Mouse (Mus musculus): Measurements from ENCODE around the gene Slc35e4. TPM values are rescaled to one million over a fixed set of nuclear protein-coding genes. Genes with fewer than 3 reads are reported as not detected.
A peak's percentile ranks its signal among the peaks of the same experiment; 100 is the strongest.
"Not testable (repeated sequence)": the region's sequence is repeated elsewhere in the genome, so short reads cannot be mapped to it uniquely, and the experiment has no call there.

Gene Slc35e4
- 4.4 and 6.2 TPM in 2 replicates for polyA plus RNA-seq (2016; fragmentation: Nextera tagmentation; extraction: Ambion mirVana)

DNA sequence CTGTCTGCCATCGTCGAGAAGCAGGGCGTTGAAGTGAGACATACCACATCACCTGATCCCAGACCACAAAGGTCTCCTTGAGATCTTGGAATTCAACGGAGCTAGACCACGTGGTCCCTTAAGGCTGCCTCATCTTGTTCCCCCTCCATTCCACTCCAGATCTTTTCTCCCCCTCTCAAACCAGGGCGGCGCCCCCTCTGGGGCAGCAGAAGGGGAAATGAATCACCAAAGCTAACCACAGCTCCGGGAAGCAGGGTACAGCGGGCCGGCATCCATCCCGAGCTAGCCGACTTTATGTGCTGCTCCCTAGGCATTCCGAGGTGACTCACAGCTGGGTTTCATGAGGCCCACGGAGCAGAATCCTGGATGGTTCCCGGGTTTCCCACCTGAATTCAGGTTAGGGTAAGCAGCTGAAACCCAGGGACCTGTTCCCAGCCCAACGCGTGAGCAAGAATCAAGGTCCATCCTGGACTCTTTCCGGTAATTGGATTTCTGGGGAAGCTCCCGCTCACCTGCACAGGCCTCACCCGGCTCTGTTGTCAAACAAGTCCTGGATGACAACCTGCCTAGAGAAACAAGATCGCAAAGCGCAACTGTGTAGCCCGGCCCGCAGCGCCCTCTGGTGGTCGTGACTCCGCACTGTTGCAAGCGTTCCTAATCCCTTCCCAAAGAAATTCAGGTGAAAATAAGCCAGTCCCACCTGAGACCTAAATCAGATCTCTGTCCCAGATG, at the start of gene Slc35e4:
Slc35e4 (minus strand) TSS at position 556 of the 732 bp plus-strand sequence.
- WGBS, result under 1% methylated on average over 28 of the region's 28 CpGs
- Histone ChIP-seq H3K4me1 (peaks cover 47% of the 10 kb centered on the region), H3K36me3 (peaks cover 11% of the 10 kb centered on the region)

DNA sequence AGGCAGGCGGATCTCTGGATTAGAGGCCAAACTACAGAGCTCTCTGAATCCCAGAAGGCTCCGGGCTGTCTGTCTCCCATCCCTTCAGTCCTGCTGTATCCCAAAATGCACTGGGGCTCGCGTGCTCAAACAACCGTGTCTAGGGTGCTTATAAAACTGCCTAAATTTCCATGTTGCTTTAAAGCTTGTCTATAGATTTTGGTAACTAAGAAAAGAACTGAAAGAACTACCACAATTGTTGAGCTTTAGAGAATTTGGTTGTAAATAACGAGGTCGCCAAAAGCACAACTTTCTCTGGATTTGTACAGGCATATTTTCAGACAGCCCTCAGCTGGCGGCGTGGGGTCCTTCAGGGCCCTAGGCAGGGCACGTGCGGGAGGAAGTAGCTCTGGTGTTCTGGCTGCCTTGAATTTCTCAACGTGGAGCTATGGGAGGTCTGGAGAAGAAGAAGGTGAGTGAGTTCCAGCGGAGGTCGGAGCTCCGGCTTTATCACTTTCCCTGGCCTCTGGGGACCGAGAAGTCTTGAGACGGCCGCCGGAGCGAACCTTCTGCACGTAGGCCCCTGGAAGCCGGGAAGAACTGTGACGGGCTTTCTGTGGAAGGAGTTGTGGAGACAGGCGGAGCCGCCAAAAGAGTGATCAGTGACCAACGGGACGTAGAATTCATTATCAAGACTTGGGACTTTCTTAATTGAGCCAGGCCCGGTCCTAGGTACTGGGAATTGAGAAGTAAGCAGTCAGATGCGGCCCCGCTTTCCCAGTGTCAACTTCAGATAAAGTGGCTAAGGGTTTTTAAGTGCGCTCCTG, 49.3 kb upstream of the Slc35e4 start, which contains the start of gene Pes1:
Pes1 (plus strand) TSS at position 366 of the 806 bp plus-strand sequence.
- H3K4me3 ChIP-seq, result peak within 1 kb of the TSS; percentile 91
- no peaks in the 10 kb centered on the region for H3K27me3 ChIP-seq (ENCODE audit: insufficient read depth, poor library complexity, severe bottlenecking)
- under 1% methylated on average over 31 of the region's 31 CpGs for WGBS
- peak; percentile 92 for DNase-seq (ENCODE audit: low spot score)
- H3K9me3 ChIP-seq, result no peaks in the 10 kb centered on the region
- peaks cover 13% of the 10 kb centered on the region; the same call in 1 of the 2 replicates for H3K4me1 ChIP-seq
- peak within 1 kb of the TSS; percentile 91 for H3K27ac ChIP-seq
- H3K36me3 ChIP-seq, result peaks cover 15% of the 10 kb centered on the region

More for the DNA sequence above, at the start of gene Slc35e4:
- Histone ChIP-seq H3K4me3 (peak within 1 kb of the TSS; percentile 73), H3K27me3 (ENCODE audit: insufficient read depth, poor library complexity, severe bottlenecking) (peaks cover 17% of the 10 kb centered on the region), H3K27ac (peak within 1 kb of the TSS; percentile 83), H3K9me3 (no peaks in the 10 kb centered on the region)
- peak; percentile 93 for DNase-seq (ENCODE audit: low spot score)

DNA sequence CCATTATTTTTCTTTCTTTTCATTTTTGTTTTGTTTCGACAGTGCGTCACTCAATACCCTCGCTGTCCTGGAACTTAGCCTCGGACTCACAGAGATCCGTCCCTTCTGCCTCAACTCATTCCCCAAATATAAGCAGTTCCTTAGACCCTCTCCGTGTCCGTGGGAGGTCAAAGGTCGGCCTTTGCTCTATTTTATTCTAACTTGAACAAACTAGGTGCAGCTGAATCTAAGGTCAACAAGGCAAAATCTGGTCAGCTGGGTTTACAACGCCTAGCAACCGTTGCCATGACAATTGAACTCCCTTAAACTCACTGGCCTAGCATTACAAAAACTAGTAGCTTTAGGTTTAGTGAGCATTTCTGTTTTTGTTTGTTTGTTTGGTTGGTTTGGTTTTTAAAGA, 48.7 kb upstream of the Slc35e4 start:
- peak overlapping the region; percentile 91 for H3K4me3 ChIP-seq
- peak overlapping the region; percentile 91 for H3K27ac ChIP-seq
- 82% methylated on average over 10 of the region's 10 CpGs for WGBS
- H3K27me3 ChIP-seq (ENCODE audit: insufficient read depth, poor library complexity, severe bottlenecking), result no peaks in the 10 kb centered on the region
- DNase-seq (ENCODE audit: low spot score), result no peak
- H3K36me3 ChIP-seq, result peaks cover 9% of the 10 kb centered on the region
- peaks cover 13% of the 10 kb centered on the region; the same call in 1 of the 2 replicates for H3K4me1 ChIP-seq
- H3K9me3 ChIP-seq, result no peaks in the 10 kb centered on the region

DNA sequence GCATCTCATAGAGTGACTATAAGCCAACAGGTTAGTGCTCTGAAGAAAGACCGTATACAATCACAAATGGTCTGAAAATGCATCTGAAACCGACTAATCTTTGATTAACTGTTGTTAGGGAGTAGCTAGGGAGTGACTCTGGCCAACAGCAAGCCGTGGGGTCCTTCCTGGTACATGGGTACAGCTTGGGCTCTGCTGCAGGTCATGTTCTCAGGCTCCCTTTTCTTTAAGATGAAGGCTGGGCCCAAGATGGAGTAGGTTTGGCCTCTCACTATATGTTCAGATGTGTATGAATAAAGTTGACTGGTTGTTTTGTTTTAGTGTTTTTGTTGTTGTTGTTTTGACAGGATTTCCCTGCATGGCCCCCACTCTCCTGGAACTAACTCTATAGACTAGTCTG, 47.3 kb upstream of the Slc35e4 start:
- H3K9me3 ChIP-seq, result no peaks in the 10 kb centered on the region
- peaks cover 13% of the 10 kb centered on the region; the same call in 1 of the 2 replicates for H3K4me1 ChIP-seq
- 62% methylated on average over 3 of the region's 3 CpGs for WGBS
- H3K27ac ChIP-seq, result no peak overlapping the region
- H3K36me3 ChIP-seq, result peaks cover 3% of the 10 kb centered on the region; the same call in 1 of the 2 replicates
- no peaks in the 10 kb centered on the region for H3K27me3 ChIP-seq (ENCODE audit: insufficient read depth, poor library complexity, severe bottlenecking)
- H3K4me3 ChIP-seq, result no peak overlapping the region
- peak; percentile 59 for DNase-seq (ENCODE audit: low spot score)

DNA sequence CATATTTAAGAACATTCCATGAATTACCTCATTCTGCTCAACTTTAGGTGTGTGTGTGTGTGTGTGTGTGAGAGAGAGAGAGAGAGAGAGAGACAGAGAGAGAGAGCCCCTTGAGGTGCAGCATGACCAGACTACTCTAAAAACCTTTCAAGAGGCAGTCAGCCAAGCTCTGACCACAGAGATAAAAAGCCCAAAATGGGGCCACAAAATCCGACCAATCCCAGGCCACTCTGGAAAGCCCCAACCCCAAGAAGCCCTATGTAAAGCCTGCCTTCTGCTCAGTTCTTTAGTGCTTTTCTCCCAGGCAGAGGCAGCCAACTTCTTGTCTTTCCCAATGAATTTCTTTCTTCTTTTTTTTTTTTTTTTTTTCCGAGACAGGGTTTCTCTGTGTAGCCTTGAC, 46.4 kb upstream of the Slc35e4 start:
- no peak overlapping the region for H3K4me3 ChIP-seq
- H3K4me1 ChIP-seq, result peaks cover 13% of the 10 kb centered on the region; the same call in 1 of the 2 replicates
- peak; percentile 65 for DNase-seq (ENCODE audit: low spot score)
- H3K9me3 ChIP-seq, result no peaks in the 10 kb centered on the region
- no peaks in the 10 kb centered on the region for H3K36me3 ChIP-seq
- H3K27ac ChIP-seq, result no peak overlapping the region
- H3K27me3 ChIP-seq (ENCODE audit: insufficient read depth, poor library complexity, severe bottlenecking), result no peaks in the 10 kb centered on the region
- WGBS, result 32% methylated on average over 2 of the region's 2 CpGs

DNA sequence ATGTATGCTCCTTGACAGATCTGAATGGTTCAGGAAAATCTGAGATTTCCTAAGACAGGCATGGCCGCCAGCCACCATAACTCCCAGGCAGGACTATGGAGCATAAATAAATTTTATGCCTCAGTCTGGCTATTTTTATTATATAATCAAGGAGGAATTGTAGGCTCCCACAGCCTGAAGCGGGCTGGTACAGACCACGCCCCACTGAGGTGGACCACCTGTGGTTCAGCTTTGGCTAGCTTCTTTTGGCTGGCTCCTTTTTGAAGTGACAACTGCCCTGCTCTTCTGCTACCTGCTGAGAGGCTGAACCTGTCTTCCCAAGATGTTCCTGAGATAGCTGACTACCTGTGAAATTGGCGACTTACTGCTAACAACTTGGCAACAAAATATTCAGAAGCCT, 40.9 kb upstream of the Slc35e4 start:
- H3K36me3 ChIP-seq; H3K27ac ChIP-seq; H3K4me3 ChIP-seq; H3K4me1 ChIP-seq; H3K27me3 ChIP-seq (ENCODE audit: insufficient read depth, poor library complexity, severe bottlenecking); H3K9me3 ChIP-seq; DNase-seq (ENCODE audit: low spot score): not testable (repeated sequence)
- 67% methylated on average over 4 of the region's 4 CpGs for WGBS

DNA sequence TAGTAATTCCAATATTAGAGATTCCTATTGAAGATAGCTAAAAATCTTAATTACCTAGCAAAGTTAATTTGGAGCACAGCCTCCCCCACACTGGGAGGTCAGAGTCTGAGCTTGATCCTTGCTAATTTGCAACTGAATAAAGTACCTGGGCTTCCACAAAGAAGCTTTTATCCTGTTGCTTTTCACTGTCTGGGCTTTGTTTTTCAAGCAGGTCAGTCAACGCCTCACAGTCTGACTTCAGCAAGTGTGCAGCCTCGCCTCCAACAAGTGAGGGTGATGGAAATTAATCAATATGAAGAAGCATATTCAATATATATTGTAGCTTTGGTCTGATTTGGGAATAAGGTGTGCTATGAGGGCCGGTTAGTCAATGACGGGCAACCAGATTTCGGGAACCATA, 40.4 kb upstream of the Slc35e4 start:
- not testable (repeated sequence) for H3K36me3 ChIP-seq; H3K4me1 ChIP-seq; H3K27me3 ChIP-seq (ENCODE audit: insufficient read depth, poor library complexity, severe bottlenecking); H3K4me3 ChIP-seq; H3K27ac ChIP-seq; H3K9me3 ChIP-seq; DNase-seq (ENCODE audit: low spot score)
- WGBS, result 81% methylated on average over 5 of the region's 5 CpGs

DNA sequence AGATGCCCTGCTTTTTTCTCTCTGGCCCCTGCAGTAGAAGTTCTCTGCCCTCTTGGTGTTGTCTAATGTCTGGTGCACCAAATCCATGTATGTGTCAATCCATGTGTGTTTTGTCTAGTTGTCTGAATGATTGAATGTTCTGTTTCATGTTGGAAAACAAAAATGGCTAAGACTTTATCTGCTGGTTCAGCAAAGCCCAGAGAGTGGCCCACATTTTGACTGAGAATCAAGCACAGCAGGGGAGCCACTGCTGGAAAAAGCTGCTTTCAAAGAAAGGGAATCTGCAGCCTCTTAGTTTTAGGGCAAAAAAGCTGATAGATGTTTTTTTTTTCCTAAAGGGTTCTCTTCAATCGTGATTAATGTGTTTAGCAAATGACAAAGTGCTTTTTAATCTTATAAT, 31.9 kb upstream of the Slc35e4 start:
- H3K27me3 ChIP-seq (ENCODE audit: insufficient read depth, poor library complexity, severe bottlenecking), result no peaks in the 10 kb centered on the region
- H3K4me3 ChIP-seq, result no peak overlapping the region
- WGBS, result 17% methylated on average over 1 of the region's 1 CpGs
- no peak for DNase-seq (ENCODE audit: low spot score)
- no peaks in the 10 kb centered on the region for H3K36me3 ChIP-seq
- no peaks in the 10 kb centered on the region for H3K9me3 ChIP-seq
- H3K4me1 ChIP-seq, result no peaks in the 10 kb centered on the region
- no peak overlapping the region for H3K27ac ChIP-seq

DNA sequence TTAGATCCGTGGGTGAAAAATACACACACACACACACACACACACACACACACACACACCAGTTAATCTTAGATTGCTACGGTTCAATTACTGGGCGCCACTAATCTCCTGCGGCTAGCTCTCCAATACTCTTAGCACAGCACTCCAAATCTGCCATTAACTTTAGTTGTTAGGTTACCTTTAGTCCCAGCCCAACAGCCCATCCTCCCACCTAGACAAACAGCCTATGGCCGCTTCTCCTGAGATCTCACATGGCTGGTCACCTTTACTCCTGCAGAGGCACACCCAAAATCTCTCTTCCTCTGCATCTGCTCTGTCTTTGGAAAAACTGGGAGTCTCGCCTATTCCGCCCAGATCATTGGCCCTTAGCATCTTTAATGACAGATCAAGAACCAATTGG, 26.9 kb upstream of the Slc35e4 start:
- DNase-seq (ENCODE audit: low spot score), result no peak
- no peaks in the 10 kb centered on the region for H3K4me1 ChIP-seq
- 82% methylated on average over 7 of the region's 7 CpGs for WGBS
- H3K27ac ChIP-seq, result no peak overlapping the region
- H3K36me3 ChIP-seq, result no peaks in the 10 kb centered on the region
- no peaks in the 10 kb centered on the region for H3K9me3 ChIP-seq
- H3K27me3 ChIP-seq (ENCODE audit: insufficient read depth, poor library complexity, severe bottlenecking), result 0 out of 2 replicates have a peak, but pooled peaks cover 4% of the 10 kb centered on the region
- no peak overlapping the region for H3K4me3 ChIP-seq

DNA sequence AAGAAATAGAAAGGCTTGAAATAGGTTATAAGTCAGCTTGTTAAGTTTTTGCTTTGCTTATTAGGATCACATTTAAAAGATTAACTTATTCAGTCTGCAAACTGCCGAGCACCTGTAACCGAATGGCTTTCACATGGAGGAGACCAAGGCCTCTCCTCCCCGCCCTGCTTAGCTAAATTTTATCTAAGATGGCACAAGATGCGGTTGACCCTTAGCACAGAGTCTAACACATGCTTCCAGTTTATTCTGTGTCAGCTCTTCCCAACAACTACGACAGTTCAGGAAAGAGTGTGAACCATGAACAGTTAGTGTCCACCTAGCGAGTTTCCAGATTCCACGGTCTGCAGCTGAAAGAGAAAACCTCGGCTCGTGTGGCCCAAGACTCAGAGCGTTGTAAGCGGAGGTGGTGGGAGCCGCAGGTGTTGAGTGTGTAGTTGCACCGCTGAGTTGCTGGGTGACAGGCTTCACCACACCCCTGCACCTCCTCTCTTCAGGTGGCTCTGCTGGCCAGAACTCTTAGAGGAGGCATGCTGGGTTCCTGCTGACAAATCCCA, 22.9 kb upstream of the Slc35e4 start:
- H3K4me1 ChIP-seq, result peaks cover 3% of the 10 kb centered on the region; the same call in 1 of the 2 replicates
- WGBS, result 66% methylated on average over 13 of the region's 13 CpGs

DNA sequence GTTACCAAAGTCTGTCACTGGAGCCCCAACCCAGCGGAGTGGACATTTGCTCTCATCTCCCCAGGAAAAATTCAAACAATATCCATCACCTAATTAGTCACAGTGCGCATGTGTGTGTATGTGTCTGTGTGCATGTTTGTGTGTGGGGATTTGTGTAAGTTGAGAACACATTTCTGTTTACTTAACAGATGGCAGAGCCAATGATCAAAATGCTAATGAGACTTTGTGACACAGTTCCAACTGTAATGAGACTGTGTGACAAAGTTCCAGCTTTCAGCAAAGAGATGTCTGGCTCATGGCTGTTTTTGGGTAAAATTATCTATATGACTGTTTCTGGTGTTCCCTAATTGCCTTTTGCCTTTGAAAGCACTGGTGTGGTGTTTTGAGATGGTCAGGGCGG, 21.9 kb upstream of the Slc35e4 start:
- no peak overlapping the region for H3K27ac ChIP-seq
- 0 out of 2 replicates have a peak, but pooled peaks cover 4% of the 10 kb centered on the region for H3K27me3 ChIP-seq (ENCODE audit: insufficient read depth, poor library complexity, severe bottlenecking)
- H3K9me3 ChIP-seq, result no peaks in the 10 kb centered on the region
- no peak overlapping the region for H3K4me3 ChIP-seq
- DNase-seq (ENCODE audit: low spot score), result no peak
- WGBS, result 81% methylated on average over 3 of the region's 3 CpGs
- H3K36me3 ChIP-seq, result no peaks in the 10 kb centered on the region
- peaks cover 9% of the 10 kb centered on the region for H3K4me1 ChIP-seq

More for the DNA sequence above, 22.9 kb upstream of the Slc35e4 start:
- H3K27me3 ChIP-seq (ENCODE audit: insufficient read depth, poor library complexity, severe bottlenecking), result 0 out of 2 replicates have a peak, but pooled peaks cover 4% of the 10 kb centered on the region
- no peak overlapping the region for H3K4me3 ChIP-seq
- H3K36me3 ChIP-seq, result no peaks in the 10 kb centered on the region
- no peaks in the 10 kb centered on the region for H3K9me3 ChIP-seq
- H3K27ac ChIP-seq, result no peak overlapping the region
- no peak for DNase-seq (ENCODE audit: low spot score)

DNA sequence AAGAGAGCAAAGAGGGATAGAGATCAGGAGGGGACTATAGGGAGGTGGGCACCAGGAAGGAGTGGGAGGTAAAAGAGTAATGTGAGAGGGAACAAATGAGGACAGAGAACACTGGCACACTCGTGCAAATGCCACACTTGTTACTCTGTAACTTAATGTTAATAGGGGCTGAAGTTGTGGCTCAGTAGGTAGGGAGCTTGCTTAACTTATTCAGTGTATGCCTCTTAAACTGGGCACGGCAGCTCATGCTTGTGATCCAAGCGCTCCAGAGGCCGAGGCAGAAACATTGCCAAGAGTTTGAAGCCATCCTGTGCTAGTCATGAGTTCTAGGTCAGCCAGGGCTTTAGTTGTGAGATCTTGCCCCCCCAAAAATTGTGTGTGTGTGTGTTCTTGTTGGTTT, 20.7 kb upstream of the Slc35e4 start:
- H3K27ac ChIP-seq, result no peak overlapping the region
- no peaks in the 10 kb centered on the region for H3K36me3 ChIP-seq
- H3K27me3 ChIP-seq (ENCODE audit: insufficient read depth, poor library complexity, severe bottlenecking), result 0 out of 2 replicates have a peak, but pooled peaks cover 4% of the 10 kb centered on the region
- WGBS, result 72% methylated on average over 4 of the region's 4 CpGs
- no peak overlapping the region for H3K4me3 ChIP-seq
- H3K4me1 ChIP-seq, result peaks cover 16% of the 10 kb centered on the region
- DNase-seq (ENCODE audit: low spot score), result no peak
- no peaks in the 10 kb centered on the region for H3K9me3 ChIP-seq
